Mouse (Mus musculus) cerebellum, adult (tissue): ENCODE data around the gene Lrrc26.
A peak's percentile ranks its signal among the peaks of the same experiment; 100 is the strongest.
"Not testable (repeated sequence)": the region's sequence is repeated elsewhere in the genome, so short reads cannot be mapped to it uniquely, and the experiment has no call there.

Source experiments
- ATAC-seq: cut with Nextera tagmentation; 2 replicates; pipeline ENCODE4 v1.9.2; 2017; ENCODE audit warnings: mild to moderate bottlenecking, moderate library complexity, mixed read lengths; ENCODE audit not compliant: insufficient number of reproducible peaks, low FRiP score, low TSS enrichment

The Lrrc26 gene

GRCm38 (mm10) chr2:25289651-25290050 lies at the start of gene Lrrc26:
Gene Lrrc26, plus strand, starts transcription at chr2:25289915.
- ATAC-seq: no peak

DNA sequence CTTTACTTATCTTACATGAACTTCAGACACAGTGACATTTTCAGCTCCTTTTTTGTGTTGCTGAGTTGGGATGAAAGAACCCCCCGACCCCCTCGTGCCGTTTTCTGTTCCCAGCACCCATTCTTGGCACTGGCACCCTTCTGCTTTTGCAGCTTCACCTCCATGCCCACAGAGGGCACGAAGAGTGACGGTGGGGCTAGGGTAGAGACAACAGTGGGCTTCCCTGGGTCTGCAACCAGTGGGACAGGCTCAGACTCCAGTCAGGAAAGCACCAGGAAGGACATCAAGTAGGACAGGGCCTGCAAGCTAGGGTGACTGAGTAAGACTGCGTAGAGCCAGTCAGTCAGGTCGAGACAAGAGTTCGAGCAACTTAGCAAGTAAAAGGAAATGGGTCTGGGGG lies 49.4 kb upstream of the Lrrc26 start:
- no peak for ATAC-seq

- peak; percentile 64 for ATAC-seq
These were observed 48.8 kb upstream of the Lrrc26 start for GRCm38 (mm10) chr2:25240723-25241437.

DNA sequence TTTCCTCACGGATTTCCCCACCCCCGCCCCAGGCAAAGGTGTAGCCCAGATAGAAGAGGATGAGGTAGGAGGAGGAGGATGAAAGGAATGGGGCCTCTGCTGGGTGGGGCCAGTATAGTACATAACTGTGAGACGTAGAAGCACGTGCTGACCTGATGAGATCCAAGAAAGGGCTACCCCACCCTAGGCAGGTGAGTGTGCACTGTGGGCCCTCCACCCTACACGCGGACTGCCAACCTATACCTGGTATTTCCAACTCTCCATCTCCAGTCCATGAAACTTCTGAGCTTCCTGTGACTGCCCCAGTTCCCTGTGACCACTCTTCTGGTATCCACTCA lies 48.3 kb upstream of the Lrrc26 start:
- no peak for ATAC-seq

DNA sequence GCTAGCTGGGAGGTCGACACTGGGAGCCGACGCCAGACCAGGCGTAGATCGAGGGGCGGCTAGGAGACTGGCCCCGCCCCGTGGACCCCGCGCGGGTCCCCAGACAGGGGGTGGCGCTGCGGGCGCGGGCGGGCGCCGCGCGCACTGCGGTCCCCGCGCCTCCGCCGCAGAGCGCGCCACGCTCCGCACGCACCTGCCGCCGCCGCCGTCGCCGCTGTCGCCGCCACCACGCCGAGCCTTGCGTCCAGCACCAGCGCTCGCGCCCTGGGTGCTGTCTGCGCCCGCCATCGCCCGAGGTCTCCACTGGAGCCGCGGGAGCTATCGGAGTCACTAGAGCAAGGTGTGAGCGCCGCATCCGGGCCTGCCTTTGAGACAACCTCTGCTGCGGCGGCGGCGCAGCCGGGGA lies 47.6 kb upstream of the Lrrc26 start, which contains the start of the genes Rnf208 and Cysrt1:
Gene Rnf208, plus strand, starts transcription at position 155 of the 406 bp plus-strand sequence.
Gene Cysrt1, minus strand, starts transcription at position 352 of the 406 bp plus-strand sequence.
- no peak for ATAC-seq

DNA sequence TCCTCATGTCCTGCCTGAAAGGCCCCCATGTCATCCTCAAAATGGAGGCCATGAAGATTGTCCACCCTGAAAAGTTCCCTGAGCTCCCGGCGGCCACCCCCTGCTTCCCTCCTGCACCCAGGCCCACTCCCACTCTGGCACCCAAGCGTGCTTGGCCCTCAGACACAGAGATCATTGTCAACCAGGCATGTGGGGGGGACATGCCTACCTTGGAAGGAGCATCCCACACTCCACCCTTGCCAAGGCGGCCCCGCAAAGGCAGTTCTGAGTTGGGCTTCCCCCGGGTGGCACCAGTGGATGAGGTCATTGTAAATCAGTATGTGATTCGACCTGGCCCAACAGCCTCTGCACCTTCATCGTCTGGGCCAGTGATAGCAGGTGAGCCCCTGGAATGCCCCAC lies 46.4 kb upstream of the Lrrc26 start:
- ATAC-seq: no peak

- ATAC-seq: no peak
These were observed 45.6 kb upstream of the Lrrc26 start for GRCm38 (mm10) chr2:25244144-25244543.

GRCm38 (mm10) chr2:25246183-25247072 lies 43.3 kb upstream of the Lrrc26 start, which contains the start of gene AL732309.1:
Gene AL732309.1, minus strand, starts transcription at chr2:25246863.
- ATAC-seq: peak; percentile 38; the same call in 1 of the 2 replicates

DNA sequence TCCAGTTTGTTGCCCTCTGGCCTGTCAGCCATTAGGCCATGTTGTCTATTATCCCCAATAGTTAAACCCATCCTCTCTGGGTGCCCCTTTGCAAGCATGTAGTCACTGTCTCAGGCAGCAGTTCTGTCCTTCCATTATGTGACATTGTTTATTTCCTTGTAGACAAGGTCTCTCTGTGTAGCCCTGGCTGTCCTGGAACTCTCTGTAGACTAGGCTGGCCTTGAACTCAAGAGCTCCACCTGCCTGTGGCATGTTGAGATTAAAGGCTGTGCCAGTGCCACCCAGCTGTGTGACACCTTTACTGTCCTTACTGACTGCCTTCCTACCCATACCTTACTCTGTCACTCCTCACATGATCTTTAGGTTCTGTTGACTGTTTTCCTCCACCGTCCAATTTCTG lies 37.4 kb upstream of the Lrrc26 start:
- no peak for ATAC-seq

GRCm38 (mm10) chr2:25255284-25255779 lies 34.4 kb upstream of the Lrrc26 start, which contains the start of gene Tmem203:
Gene Tmem203, plus strand, starts transcription at chr2:25255439.
- ATAC-seq: peak; percentile 83; the same call in 1 of the 2 replicates

GRCm38 (mm10) chr2:25256443-25257109 lies 33.1 kb upstream of the Lrrc26 start:
- not testable (repeated sequence) for ATAC-seq

DNA sequence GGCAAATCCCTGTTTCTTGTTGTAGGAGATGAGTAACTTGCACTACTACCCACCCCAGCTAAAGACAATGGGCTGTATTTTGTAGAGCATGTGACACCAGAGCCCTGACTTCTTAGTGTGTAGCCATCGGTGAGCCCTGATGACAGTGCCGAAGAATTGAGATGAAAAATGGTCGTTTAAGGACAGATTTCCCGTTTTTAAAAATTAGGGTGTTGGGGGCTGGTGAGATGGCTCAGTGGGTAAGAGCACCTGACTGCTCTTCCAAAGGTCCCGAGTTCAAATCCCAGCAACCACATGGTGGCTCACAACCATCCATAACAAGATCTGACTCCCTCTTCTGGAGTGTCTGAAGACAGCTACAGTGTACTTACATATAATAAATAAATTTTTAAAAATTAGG lies 32.5 kb upstream of the Lrrc26 start:
- ATAC-seq: not testable (repeated sequence)

DNA sequence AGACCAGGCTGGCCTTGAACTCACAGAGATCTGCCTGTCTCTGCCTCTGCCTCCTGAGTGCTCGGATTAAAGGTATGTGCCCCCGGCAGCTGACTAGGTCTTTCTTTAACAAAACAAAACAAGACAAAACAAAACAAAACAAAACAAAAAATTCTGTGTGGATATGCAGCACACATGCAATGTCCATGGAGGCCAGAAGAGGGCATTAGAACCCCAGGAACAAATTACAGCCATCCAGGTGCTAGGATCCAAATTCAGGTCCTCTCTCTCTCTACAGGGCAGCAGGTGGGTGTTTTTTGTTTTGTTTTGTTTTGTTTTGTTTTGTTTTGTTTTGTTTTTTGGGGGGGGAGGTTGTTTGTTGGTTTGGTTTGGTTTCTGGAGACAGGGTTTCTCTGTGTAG lies 30.8 kb upstream of the Lrrc26 start:
- ATAC-seq: no peak

DNA sequence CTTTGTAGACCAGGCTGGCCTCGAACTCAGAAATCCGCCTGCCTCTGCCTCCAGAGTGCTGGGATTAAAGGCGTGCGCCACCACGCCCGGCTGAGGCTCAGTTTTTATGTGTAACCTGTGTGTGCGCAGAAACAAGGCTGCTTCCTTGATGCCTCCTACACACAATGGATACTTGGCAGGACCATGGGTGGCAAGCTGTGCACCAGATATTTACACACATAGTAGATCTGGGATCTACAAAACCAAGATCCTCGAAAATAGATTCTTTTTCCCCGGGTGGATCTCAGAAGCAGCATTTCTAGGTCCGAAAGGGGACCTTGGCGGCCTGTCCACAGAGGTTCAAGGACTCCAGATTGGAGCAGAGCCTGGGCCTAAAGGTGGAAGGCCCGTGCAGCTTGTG lies 27.8 kb upstream of the Lrrc26 start:
- ATAC-seq: no peak

DNA sequence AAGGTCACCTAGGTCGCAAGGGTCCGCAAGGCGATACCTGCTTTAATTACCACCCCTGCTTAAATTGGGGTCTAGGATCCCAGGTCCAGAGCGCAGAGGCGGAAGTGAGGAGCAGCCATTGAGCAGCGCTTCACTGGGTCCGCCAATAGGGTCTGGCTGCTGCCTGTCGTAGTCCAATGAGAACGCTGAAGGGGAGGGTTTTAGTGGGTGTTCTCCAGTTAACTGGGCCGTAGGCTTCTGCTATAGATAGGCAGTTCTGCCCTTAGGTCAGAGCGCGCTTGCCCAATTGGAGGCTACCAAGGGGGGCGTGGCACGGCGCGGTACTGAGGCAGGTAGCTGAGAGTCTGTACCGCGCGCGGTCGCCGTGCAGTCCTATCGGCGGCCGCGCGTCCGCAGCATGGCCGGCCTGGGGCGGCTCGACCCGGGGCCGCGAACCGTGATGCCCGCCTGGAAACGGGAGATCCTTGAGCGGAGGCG lies 27.4 kb upstream of the Lrrc26 start, which contains the start of gene Tprn:
Gene Tprn, plus strand, starts transcription at position 328 of the 477 bp plus-strand sequence.
- peak; percentile 88 for ATAC-seq

DNA sequence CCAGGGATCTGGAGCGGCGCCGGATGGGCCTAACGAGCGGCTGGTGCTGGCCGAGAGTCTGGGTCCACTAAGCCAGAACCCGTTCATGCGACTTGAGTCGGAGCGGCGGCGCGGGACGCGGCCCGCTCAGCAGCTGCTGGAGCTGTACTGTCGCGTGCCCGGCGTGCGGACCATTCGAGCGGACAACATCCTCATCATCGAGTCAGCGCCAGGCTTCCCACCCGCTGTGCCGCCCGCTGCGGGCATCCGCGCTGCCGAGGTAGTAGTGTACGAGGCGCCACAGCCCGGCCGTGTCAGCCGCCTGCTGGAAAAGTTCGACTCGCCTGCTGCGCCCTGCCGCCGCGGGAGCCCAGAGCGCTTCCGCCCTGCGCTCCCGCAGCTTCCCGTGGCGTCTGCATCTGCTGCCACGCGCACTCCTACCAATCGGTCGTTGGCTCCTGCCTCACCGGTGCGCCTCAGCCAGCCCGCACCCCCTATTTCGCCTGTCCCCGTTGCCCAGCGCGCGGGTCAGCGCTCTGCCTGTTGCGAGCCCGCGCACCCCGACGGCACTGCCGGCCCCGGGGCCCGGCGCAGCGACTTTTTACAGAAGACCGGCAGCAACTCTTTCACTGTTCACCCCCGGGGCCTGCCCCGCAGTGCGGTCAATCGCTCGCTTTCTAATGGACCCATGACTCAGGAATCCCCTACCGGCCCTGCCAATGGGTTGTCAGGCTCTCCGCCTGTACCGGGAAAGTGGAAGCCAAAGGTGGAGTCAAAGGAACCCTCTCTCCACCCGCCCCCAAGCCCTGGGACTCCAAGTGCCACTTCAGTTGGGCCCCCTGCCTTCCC lies 26.7 kb upstream of the Lrrc26 start:
- no peak for ATAC-seq

DNA sequence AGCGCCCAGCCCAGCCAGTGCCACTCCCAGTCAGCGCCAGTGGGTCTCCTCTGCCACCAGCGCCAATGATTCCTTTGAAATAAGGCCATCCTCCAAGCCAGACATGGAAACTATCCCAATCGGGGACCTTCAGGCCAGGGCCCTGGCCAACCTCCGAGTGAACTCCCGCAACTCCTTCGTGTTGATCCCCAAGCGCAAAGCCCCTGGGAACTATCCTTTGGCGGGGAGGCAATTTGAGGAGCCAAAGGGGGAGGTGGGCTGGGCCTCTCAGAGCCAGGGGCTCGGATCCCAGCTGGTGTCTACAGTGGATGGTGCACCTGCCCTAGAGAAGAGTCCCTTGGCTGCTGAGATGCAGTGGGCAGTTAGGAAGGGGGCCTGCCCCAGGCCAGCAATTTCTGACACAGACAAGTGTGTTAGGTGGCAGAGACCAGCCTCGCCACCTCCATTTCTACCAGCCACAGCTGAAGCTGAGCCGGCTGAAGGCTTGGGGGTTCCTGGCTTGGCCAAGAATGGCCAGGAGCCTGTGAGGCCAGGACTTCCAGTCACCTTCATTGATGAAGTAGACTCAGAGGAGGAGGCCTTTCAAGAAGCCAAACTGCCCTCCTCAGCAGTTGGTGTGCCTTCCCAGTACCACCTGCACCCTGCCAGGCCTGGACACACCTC lies 26.0 kb upstream of the Lrrc26 start:
- no peak for ATAC-seq

DNA sequence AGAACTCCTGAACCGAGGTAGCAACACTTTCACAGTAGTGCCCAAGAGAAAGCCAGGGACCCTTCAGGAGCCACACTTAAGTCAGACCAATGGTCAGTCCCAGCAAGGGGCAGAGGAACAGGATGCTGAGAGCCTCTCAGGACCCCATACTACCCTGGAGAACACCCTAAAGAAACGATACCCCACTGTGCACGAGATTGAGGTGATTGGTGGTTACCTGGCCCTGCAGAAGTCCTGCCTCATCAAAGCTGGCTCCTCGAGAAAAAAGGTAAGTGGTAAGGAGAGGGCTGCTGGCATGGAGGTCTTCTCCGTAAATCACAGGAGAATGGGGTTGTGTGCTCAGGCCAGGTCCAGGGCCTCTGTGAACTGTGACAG lies 25.4 kb upstream of the Lrrc26 start:
- ATAC-seq: no peak

DNA sequence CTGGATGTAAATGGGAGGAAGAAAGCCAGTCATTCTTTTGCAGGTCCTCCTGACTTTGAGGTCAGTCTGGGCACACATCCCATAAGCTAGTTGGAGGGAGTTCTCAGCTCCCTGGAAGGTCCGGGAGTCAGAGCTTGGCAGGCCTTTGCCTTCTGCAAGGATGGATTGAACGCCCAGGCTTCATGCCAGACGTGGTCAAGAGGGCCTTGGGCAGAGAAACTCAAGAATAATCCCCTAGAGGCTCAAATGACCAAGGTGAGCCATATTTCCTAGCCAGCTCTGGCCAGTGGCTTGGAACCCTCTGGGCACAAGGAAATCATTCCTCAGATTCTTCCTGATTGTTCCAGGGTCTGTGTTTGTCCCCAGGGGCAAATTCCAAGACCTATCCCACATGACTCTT lies 24.9 kb upstream of the Lrrc26 start:
- no peak for ATAC-seq
